Mouse (Mus musculus) limb, embryonic 15.5 days (tissue): ENCODE results near the gene Lrguk. TPM values are rescaled to one million over a fixed set of nuclear protein-coding genes. Genes with fewer than 3 reads are reported as not detected.

Experiments used
- ATAC-seq: fragments of 200-750 bp; cut with Nextera tagmentation; 2 replicates; pipeline ENCODE4 v1.8.0; 2017; ENCODE audit warnings: low read depth, moderate TSS enrichment; ENCODE audit not compliant: insufficient number of reproducible peaks, low FRiP score, low TSS enrichment
- H3K27ac ChIP-seq: fragments of 300-500 bp; sonication (generic); 2 replicates; pipeline ENCODE4 v1.5.1; 2015; ENCODE audit warnings: moderate library complexity, mild to moderate bottlenecking, inconsistent platforms
- H3K27me3 ChIP-seq: fragments of 300-500 bp; sonication (generic); 2 replicates; pipeline ENCODE4 v1.6.1; 2015; ENCODE audit warnings: inconsistent platforms
- H3K36me3 ChIP-seq: fragments of 300-500 bp; sonication (generic); 2 replicates; pipeline ENCODE4 v1.6.1; 2015; ENCODE audit warnings: inconsistent platforms
- H3K4me1 ChIP-seq: fragments of 300-500 bp; sonication (generic); 2 replicates; pipeline ENCODE4 v1.6.1; 2015; ENCODE audit warnings: inconsistent platforms
- H3K4me2 ChIP-seq: fragments of 300-500 bp; sonication (generic); 2 replicates; pipeline ENCODE4 v1.6.1; 2015; ENCODE audit warnings: mild to moderate bottlenecking, inconsistent platforms
- H3K4me3 ChIP-seq: fragments of 300-500 bp; sonication (generic); 2 replicates; pipeline ENCODE4 v1.5.1; 2015; ENCODE audit warnings: mild to moderate bottlenecking, inconsistent platforms
- H3K9ac ChIP-seq: fragments of 300-500 bp; sonication (generic); 2 replicates; pipeline ENCODE4 v1.6.1; 2015; ENCODE audit warnings: inconsistent platforms
- H3K9me3 ChIP-seq: fragments of 300-500 bp; sonication (generic); 2 replicates; pipeline ENCODE4 v1.6.1; 2016; ENCODE audit warnings: inconsistent platforms
- WGBS: fragments of 180-500 bp; shearing (Covaris S2); methylation state at CpG from one replicate; pipeline ENCODE4 v1.1.7; 2015; 5-methylcytosine and 5-hydroxymethylcytosine counted together
- polyA plus RNA-seq: library from polyadenylated mRNA; unstranded; fragments of >200 nt; fragmentation: Nextera tagmentation; extraction: Ambion mirVana; gene quantifications from 2 replicates; pipeline ENCODE4 v1.2.1, GENCODE M21; 2015

Lrguk gene
- polyA plus RNA-seq, 1 experiment from 2014 or later, result 0.14 TPM

- H3K27ac ChIP-seq, result no peak overlapping the region
- ATAC-seq, result no peak
- H3K9ac ChIP-seq, result no peak overlapping the region
- H3K9me3 ChIP-seq, result no peaks in the 10 kb centered on the region
- WGBS, result 79% methylated on average over 3 of the region's 3 CpGs
- H3K4me2 ChIP-seq, result no peak overlapping the region
- no peaks in the 10 kb centered on the region for H3K36me3 ChIP-seq
- no peaks in the 10 kb centered on the region for H3K27me3 ChIP-seq
- H3K4me1 ChIP-seq, result peaks cover 4% of the 10 kb centered on the region; the same call in 1 of the 2 replicates
- H3K4me3 ChIP-seq, result no peak overlapping the region
These were observed 44.7 kb downstream of the Lrguk start for GRCm38 (mm10) chr6:34073931-34074442.

- no peak overlapping the region for H3K4me2 ChIP-seq
- 42% methylated on average over 11 of the region's 11 CpGs for WGBS
- H3K36me3 ChIP-seq, result no peaks in the 10 kb centered on the region
- H3K27me3 ChIP-seq, result no peaks in the 10 kb centered on the region
- H3K4me3 ChIP-seq, result no peak overlapping the region
- H3K9me3 ChIP-seq, result no peaks in the 10 kb centered on the region
- ATAC-seq, result no peak
- H3K27ac ChIP-seq, result no peak overlapping the region
- H3K4me1 ChIP-seq, result peaks cover 4% of the 10 kb centered on the region; the same call in 1 of the 2 replicates
- no peak overlapping the region for H3K9ac ChIP-seq
These were observed 46.3 kb downstream of the Lrguk start for GRCm38 (mm10) chr6:34075520-34075919.

GRCm38 (mm10) chr6:34083471-34083870, 54.2 kb downstream of the Lrguk start:
- no peak for ATAC-seq
- no peak overlapping the region for H3K9ac ChIP-seq
- no peak overlapping the region for H3K4me2 ChIP-seq
- H3K4me3 ChIP-seq, result no peak overlapping the region
- H3K4me1 ChIP-seq, result no peaks in the 10 kb centered on the region
- H3K36me3 ChIP-seq, result no peaks in the 10 kb centered on the region
- no peaks in the 10 kb centered on the region for H3K27me3 ChIP-seq
- no peaks in the 10 kb centered on the region for H3K9me3 ChIP-seq
- no peak overlapping the region for H3K27ac ChIP-seq
- 85% methylated on average over 5 of the region's 5 CpGs for WGBS

GRCm38 (mm10) chr6:34087701-34088100, 58.5 kb downstream of the Lrguk start:
- Histone ChIP-seq H3K9ac (no peak overlapping the region), H3K4me3 (no peak overlapping the region), H3K27me3 (no peaks in the 10 kb centered on the region), H3K4me2 (no peak overlapping the region), H3K36me3 (no peaks in the 10 kb centered on the region), H3K4me1 (no peaks in the 10 kb centered on the region), H3K27ac (no peak overlapping the region), H3K9me3 (no peaks in the 10 kb centered on the region)
- 86% methylated on average over 4 of the region's 4 CpGs for WGBS
- no peak for ATAC-seq

GRCm38 (mm10) chr6:34088986-34089385, 59.7 kb downstream of the Lrguk start:
- Histone ChIP-seq H3K36me3 (no peaks in the 10 kb centered on the region), H3K4me1 (no peaks in the 10 kb centered on the region), H3K9me3 (no peaks in the 10 kb centered on the region), H3K27ac (no peak overlapping the region), H3K9ac (no peak overlapping the region), H3K4me2 (no peak overlapping the region), H3K4me3 (no peak overlapping the region), H3K27me3 (no peaks in the 10 kb centered on the region)
- 40% methylated on average over 3 of the region's 3 CpGs for WGBS
- no peak for ATAC-seq

GRCm38 (mm10) chr6:34091537-34091936, 62.3 kb downstream of the Lrguk start:
- Histone ChIP-seq H3K4me3 (no peak overlapping the region), H3K9ac (no peak overlapping the region), H3K27ac (no peak overlapping the region), H3K27me3 (no peaks in the 10 kb centered on the region), H3K36me3 (no peaks in the 10 kb centered on the region), H3K4me1 (no peaks in the 10 kb centered on the region), H3K4me2 (no peak overlapping the region), H3K9me3 (no peaks in the 10 kb centered on the region)
- 58% methylated on average over 3 of the region's 3 CpGs for WGBS
- ATAC-seq, result no peak

- no peak overlapping the region for H3K4me3 ChIP-seq
- H3K4me1 ChIP-seq, result no peaks in the 10 kb centered on the region
- H3K36me3 ChIP-seq, result no peaks in the 10 kb centered on the region
- no peaks in the 10 kb centered on the region for H3K9me3 ChIP-seq
- no peak overlapping the region for H3K9ac ChIP-seq
- H3K27me3 ChIP-seq, result peaks cover 4% of the 10 kb centered on the region; the same call in 1 of the 2 replicates
- WGBS, result 89% methylated on average over 6 of the region's 6 CpGs
- H3K27ac ChIP-seq, result no peak overlapping the region
- no peak overlapping the region for H3K4me2 ChIP-seq
- no peak for ATAC-seq
These were observed 67.0 kb downstream of the Lrguk start for GRCm38 (mm10) chr6:34096274-34096673.

- no peak for ATAC-seq
- H3K4me1 ChIP-seq, result no peaks in the 10 kb centered on the region
- no peak overlapping the region for H3K27ac ChIP-seq
These were observed 67.7 kb downstream of the Lrguk start for GRCm38 (mm10) chr6:34096905-34097304.

GRCm38 (mm10) chr6:34099725-34100124, 70.5 kb downstream of the Lrguk start:
- Histone ChIP-seq H3K36me3 (no peaks in the 10 kb centered on the region), H3K9ac (no peak overlapping the region), H3K4me1 (no peaks in the 10 kb centered on the region), H3K27ac (no peak overlapping the region), H3K9me3 (no peaks in the 10 kb centered on the region), H3K4me3 (no peak overlapping the region), H3K4me2 (no peak overlapping the region), H3K27me3 (peaks cover 16% of the 10 kb centered on the region; the same call in 1 of the 2 replicates)
- WGBS, result 70% methylated on average over 6 of the region's 6 CpGs
- ATAC-seq, result no peak

More at GRCm38 (mm10) chr6:34096905-34097304, 67.7 kb downstream of the Lrguk start:
- no peak overlapping the region for H3K9ac ChIP-seq
- 83% methylated on average over 4 of the region's 4 CpGs for WGBS
- H3K4me3 ChIP-seq, result no peak overlapping the region
- H3K4me2 ChIP-seq, result no peak overlapping the region
- no peaks in the 10 kb centered on the region for H3K36me3 ChIP-seq
- peaks cover 4% of the 10 kb centered on the region; the same call in 1 of the 2 replicates for H3K27me3 ChIP-seq
- H3K9me3 ChIP-seq, result no peaks in the 10 kb centered on the region

GRCm38 (mm10) chr6:34101531-34102396, 72.5 kb downstream of the Lrguk start:
- Histone ChIP-seq H3K36me3 (no peaks in the 10 kb centered on the region), H3K27me3 (peaks cover 26% of the 10 kb centered on the region; the same call in 1 of the 2 replicates), H3K9me3 (no peaks in the 10 kb centered on the region), H3K4me2 (no peak overlapping the region), H3K4me1 (no peaks in the 10 kb centered on the region), H3K9ac (no peak overlapping the region), H3K27ac (no peak overlapping the region), H3K4me3 (no peak overlapping the region)
- ATAC-seq, result no peak; the same call in 1 of the 2 replicates
- 78% methylated on average over 15 of the region's 15 CpGs for WGBS

- H3K27me3 ChIP-seq, result peaks cover 33% of the 10 kb centered on the region
- H3K36me3 ChIP-seq, result no peaks in the 10 kb centered on the region
These were observed 74.1 kb downstream of the Lrguk start for GRCm38 (mm10) chr6:34103251-34103920.

GRCm38 (mm10) chr6:34110571-34110970, 81.3 kb downstream of the Lrguk start:
- Histone ChIP-seq H3K4me3 (no peak overlapping the region), H3K27me3 (peaks cover 40% of the 10 kb centered on the region), H3K27ac (no peak overlapping the region), H3K4me2 (no peak overlapping the region), H3K4me1 (no peaks in the 10 kb centered on the region), H3K9ac (no peak overlapping the region), H3K9me3 (no peaks in the 10 kb centered on the region), H3K36me3 (no peaks in the 10 kb centered on the region)
- ATAC-seq, result no peak
- 37% methylated on average over 10 of the region's 10 CpGs for WGBS

More at GRCm38 (mm10) chr6:34103251-34103920, 74.1 kb downstream of the Lrguk start:
- H3K27ac ChIP-seq, result no peak overlapping the region
- no peak overlapping the region for H3K4me2 ChIP-seq
- WGBS, result 82% methylated on average over 17 of the region's 17 CpGs
- ATAC-seq, result no peak
- no peak overlapping the region for H3K4me3 ChIP-seq
- H3K9me3 ChIP-seq, result no peaks in the 10 kb centered on the region
- no peaks in the 10 kb centered on the region for H3K4me1 ChIP-seq
- no peak overlapping the region for H3K9ac ChIP-seq
